Mouse (Mus musculus): ENCODE data around the gene Gm20379. TPM values are rescaled to one million over a fixed set of nuclear protein-coding genes. Genes with fewer than 3 reads are reported as not detected.

The Gm20379 gene
- total and polyA plus RNA-seq, 3 experiments, result 11.7 TPM; not detected in 2

- H3K9me3 ChIP-seq (replicated peaks; ENCODE audit: low read length), result no peaks in the 10 kb centered on the region
- TF ChIP-seq POLR2A (IDR thresholded peaks at IDR 0.05; ENCODE audit: low read depth, low read length) (no peak), MAFK (IDR thresholded peaks at IDR 0.05; ENCODE audit: insufficient replicate concordance, low read length) (peak; percentile 73; the same call in 1 of the 2 replicates)
- peaks cover 0 to 57% of the 10 kb centered on the region in 2 experiments for H3K36me3 ChIP-seq (replicated peaks in 1 of 2; ENCODE audit: control insufficient read depth in 1 of 2, insufficient read depth in 1 of 2, low read length in 1 of 2)
- H3K4me1 ChIP-seq (ENCODE audit: control insufficient read depth in 1 of 2, insufficient read depth in 2 of 2), result peaks cover 4 to 22% of the 10 kb centered on the region in 2 experiments; a peak in 2 of 4 replicates
- H3K79me2 ChIP-seq (replicated peaks; ENCODE audit: control insufficient read depth, extremely low read depth, insufficient read depth, poor library complexity, severe bottlenecking), result no peaks in the 10 kb centered on the region
- H3K4me2 ChIP-seq (ENCODE audit: insufficient read depth, low read depth, poor library complexity, severe bottlenecking), result no peak overlapping the region
- no peaks in the 10 kb centered on the region for H3K27me3 ChIP-seq (replicated peaks)
- dilution Hi-C loops (cut with MboI; ENCODE audit: extremely low pct_ligation_motif_present, extremely low pct_unique_long_range_greater_than_20kb, low sequenced_read_pairs), result no loop called here
- H3K27ac ChIP-seq (ENCODE audit: insufficient read depth, low read depth), result no peak overlapping the region
- no peak for DNase-seq (ENCODE audit: extremely low read depth)
- H3K4me3 ChIP-seq (replicated peaks in 1 of 3; ENCODE audit: low read depth in 2 of 3, low read length in 2 of 3, poor library complexity in 1 of 3), result no peak overlapping the region
- in situ Hi-C loops (cut with MboI; ENCODE audit: low pct_ligation_motif_present, low pct_unique_long_range_greater_than_20kb, low sequenced_read_pairs), result loop anchor here (25.0 kb wide), 1 partner anchor 418 kb away; no protein-coding TSS in a partner anchor
- no peak overlapping the region for H3K9ac ChIP-seq (ENCODE audit: insufficient read depth, low read depth)
Measured at GRCm38 (mm10) chr13:92330621-92331020, 24.8 kb downstream of the Gm20379 start.

GRCm38 (mm10) chr13:92332103-92332879 lies 26.5 kb downstream of the Gm20379 start:
- no peak for TF ChIP-seq JUN (IDR thresholded peaks at IDR 0.05; ENCODE audit: insufficient read depth, low read depth, low read length)
- no peak for TF ChIP-seq UBTF (IDR thresholded peaks at IDR 0.05; ENCODE audit: low read depth, low read length)
- no peak for TF ChIP-seq MEF2A (IDR thresholded peaks at IDR 0.05; ENCODE audit: borderline replicate concordance, low read depth, low read length)
- no peak for TF ChIP-seq ZC3H11A (IDR thresholded peaks at IDR 0.05; ENCODE audit: low read depth, low read length)
- no peak for TF ChIP-seq TBP (conservative IDR thresholded peaks at IDR 0.05; ENCODE audit: low read depth, low read length)
- TF ChIP-seq USF1 (IDR thresholded peaks at IDR 0.05; ENCODE audit: low read depth, low read length), result no peak
- TF ChIP-seq CHD2 (IDR thresholded peaks at IDR 0.05; ENCODE audit: low read length), result no peak
- TF ChIP-seq MXI1 (IDR thresholded peaks at IDR 0.05; ENCODE audit: low read depth, low read length), result no peak
- no peak for TF ChIP-seq SMC3 (IDR thresholded peaks at IDR 0.05; ENCODE audit: low read depth, low read length)
- no peak for TF ChIP-seq MAFK (IDR thresholded peaks at IDR 0.05; ENCODE audit: insufficient replicate concordance, low read length)
- TF ChIP-seq POLR2AphosphoS2 (IDR thresholded peaks at IDR 0.05; ENCODE audit: low read depth, low read length), result no peak
- no peak for TF ChIP-seq MAX (IDR thresholded peaks at IDR 0.05; ENCODE audit: low read length)
- no peak for TF ChIP-seq MYC (IDR thresholded peaks at IDR 0.05; ENCODE audit: low read depth, low read length)
- TF ChIP-seq ETS1 (conservative IDR thresholded peaks at IDR 0.05; ENCODE audit: low read depth, low read length), result no peak
- no peak for TF ChIP-seq RCOR1 (conservative IDR thresholded peaks at IDR 0.05; ENCODE audit: low read depth, low read length)
- TF ChIP-seq IRF4 (IDR thresholded peaks at IDR 0.05; ENCODE audit: low read depth, low read length), result no peak
- TF ChIP-seq ELF1 (IDR thresholded peaks at IDR 0.05; ENCODE audit: low read depth, low read length), result no peak
- no peak for TF ChIP-seq PAX5 (IDR thresholded peaks at IDR 0.05; ENCODE audit: low read length)
- no peak for TF ChIP-seq ZNF384 (IDR thresholded peaks at IDR 0.05; ENCODE audit: low read depth, low read length)
- TF ChIP-seq CHD1 (IDR thresholded peaks at IDR 0.05; ENCODE audit: low read depth, low read length), result no peak
- Histone ChIP-seq H3K9me3 (replicated peaks; ENCODE audit: low read length) (no peaks in the 10 kb centered on the region), H3K27ac (ENCODE audit: insufficient read depth, low read depth) (no peak overlapping the region), H3K4me1 (ENCODE audit: control insufficient read depth in 1 of 2, insufficient read depth in 2 of 2) (peaks cover 4 to 22% of the 10 kb centered on the region in 2 experiments; a peak in 2 of 4 replicates), H3K4me3 (replicated peaks in 1 of 3; ENCODE audit: low read depth in 2 of 3, low read length in 2 of 3, poor library complexity in 1 of 3) (no peak overlapping the region), H3K9ac (ENCODE audit: insufficient read depth, low read depth) (no peak overlapping the region), H3K27me3 (replicated peaks) (no peaks in the 10 kb centered on the region), H3K36me3 (replicated peaks in 1 of 2; ENCODE audit: control insufficient read depth in 1 of 2, insufficient read depth in 1 of 2, low read length in 1 of 2) (peaks cover 6 to 65% of the 10 kb centered on the region in 2 experiments), H3K4me2 (ENCODE audit: insufficient read depth, low read depth, poor library complexity, severe bottlenecking) (peak overlapping the region; percentile 42), H3K79me2 (replicated peaks; ENCODE audit: control insufficient read depth, extremely low read depth, insufficient read depth, poor library complexity, severe bottlenecking) (no peaks in the 10 kb centered on the region)
- dilution Hi-C loops (cut with MboI; ENCODE audit: extremely low pct_ligation_motif_present, extremely low pct_unique_long_range_greater_than_20kb, low sequenced_read_pairs) (no loop called here), in situ Hi-C loops (cut with MboI; ENCODE audit: low pct_ligation_motif_present, low pct_unique_long_range_greater_than_20kb, low sequenced_read_pairs) (loop anchor here (25.0 kb wide), 1 partner anchor 420 kb away; no protein-coding TSS in a partner anchor)
- DNase-seq (ENCODE audit: extremely low read depth), result no peak
